Mouse (Mus musculus) kidney, postnatal 36 days (tissue): ENCODE results near the gene Ndel1.

ENCODE experiments used
- DNase-seq, 2 experiments: peaks; one replicate each; pipeline ENCODE4 v3.0.0; 2021 to 2022; ENCODE audit warnings: mixed read lengths in 2 of 2

Ndel1 gene

GRCm38 (mm10) chr11:68871748-68872147 lies at the start of gene Ndel1:
Ndel1 (minus strand) TSS chr11:68871858.
- peak; percentile 69 to 80 for DNase-seq

GRCm38 (mm10) chr11:68914566-68914965 lies 42.9 kb upstream of the Ndel1 start:
- no peak for DNase-seq

- peak; percentile 51 to 56 for DNase-seq
These were observed 40.0 kb upstream of the Ndel1 start for GRCm38 (mm10) chr11:68911531-68912177.

- DNase-seq, result peak; percentile 34 to 42
These were observed 37.3 kb upstream of the Ndel1 start for GRCm38 (mm10) chr11:68908846-68909503.

GRCm38 (mm10) chr11:68907251-68907650 lies 35.6 kb upstream of the Ndel1 start:
- no peak for DNase-seq

GRCm38 (mm10) chr11:68906461-68906790 lies 34.8 kb upstream of the Ndel1 start:
- DNase-seq, result peak; percentile 36 to 55

GRCm38 (mm10) chr11:68905665-68906460 lies 34.2 kb upstream of the Ndel1 start:
- DNase-seq, result no peak

- no peak for DNase-seq
These were observed 33.5 kb upstream of the Ndel1 start for GRCm38 (mm10) chr11:68905138-68905531.

- peak; percentile 85 to 89 for DNase-seq
These were observed 32.9 kb upstream of the Ndel1 start for GRCm38 (mm10) chr11:68904375-68905137.

GRCm38 (mm10) chr11:68903775-68904174 lies 32.1 kb upstream of the Ndel1 start:
- no peak for DNase-seq

GRCm38 (mm10) chr11:68902823-68903222 lies 31.2 kb upstream of the Ndel1 start:
- DNase-seq, result no peak

- no peak for DNase-seq
These were observed 30.7 kb upstream of the Ndel1 start for GRCm38 (mm10) chr11:68902367-68902766.

GRCm38 (mm10) chr11:68902047-68902364 lies 30.3 kb upstream of the Ndel1 start:
- DNase-seq, result no peak

GRCm38 (mm10) chr11:68901351-68902046 lies 29.8 kb upstream of the Ndel1 start, which contains the start of gene Rpl26:
Rpl26 (plus strand) TSS chr11:68901583.
- DNase-seq, result peak; percentile 99

GRCm38 (mm10) chr11:68900519-68901350 lies 29.1 kb upstream of the Ndel1 start:
- no peak for DNase-seq

- no peak for DNase-seq
These were observed 28.2 kb upstream of the Ndel1 start for GRCm38 (mm10) chr11:68899815-68900214.

- DNase-seq, result no peak
These were observed 27.1 kb upstream of the Ndel1 start for GRCm38 (mm10) chr11:68898790-68899189.

- no peak for DNase-seq
These were observed 26.2 kb upstream of the Ndel1 start for GRCm38 (mm10) chr11:68897838-68898237.

- DNase-seq, result peak; percentile 56 to 71
These were observed 25.5 kb upstream of the Ndel1 start for GRCm38 (mm10) chr11:68897120-68897519.

- DNase-seq, result no peak
These were observed 24.6 kb upstream of the Ndel1 start for GRCm38 (mm10) chr11:68896247-68896646.

GRCm38 (mm10) chr11:68893911-68894464 lies 22.3 kb upstream of the Ndel1 start:
- DNase-seq, result no peak
